Mouse (Mus musculus): ENCODE results near the gene 4921536K21Rik.

- TF ChIP-seq EP300 (IDR thresholded peaks at IDR 0.05; ENCODE audit: low read depth) (no peak), CTCF (IDR thresholded peaks at IDR 0.05; ENCODE audit: low read depth) (no peak)
Measured at GRCm38 (mm10) chr11:3931511-3932211, 36.8 kb upstream of the 4921536K21Rik start, which contains the start of gene Tcn2.
